In genomic region chr13:16023070-16024039, GRCm38 (mm10) we compare ENCODE assay signal across 9 mouse cellular contexts. TPM values are rescaled to one million over a fixed set of nuclear protein-coding genes. Genes with fewer than 3 reads are reported as not detected.
DNase-seq lines count a peak whose midpoint lies in the region; ATAC-seq lines count a peak whose summit lies in the region.
"Had no signal": no experiment of that assay in that cellular context is flagged by ENCODE, and none has a peak within 500 bp of the region (broad histone marks: within the 10 kb centered on the region; RNA-seq: fewer than 3 reads in every experiment).

No protein-coding gene starts in this region.

- DNase-seq in heart, postnatal 36 days = no peak
- peak; percentile 46 for DNase-seq in Muller cell, postnatal 12 days (ENCODE audit: inconsistent ontology term)
- DNase-seq in left cerebral cortex, postnatal 36 days (ENCODE audit: low spot score in 2 of 2) = peak; percentile 52 to 56
- no peak for DNase-seq in adrenal gland, adult 8-10 months
- DNase-seq in embryo, embryonic 9.5 days (ENCODE audit: extremely low spot score) = no peak

- no peak overlapping the region for H3K9ac ChIP-seq in heart, embryonic 15.5 days

- H3K36me3 ChIP-seq in heart, embryonic 15.5 days = no peaks in the 10 kb centered on the region
- H3K36me3 ChIP-seq: G1E had no signal

- no peak overlapping the region for H3K27ac ChIP-seq in heart, embryonic 15.5 days

- H3K27me3 ChIP-seq in heart, embryonic 15.5 days = no peaks in the 10 kb centered on the region

- H3K4me1 ChIP-seq in heart, embryonic 15.5 days (replicated peaks) = peaks cover 23% of the 10 kb centered on the region

- intact Hi-C loops in heart, postnatal 36 days (cut with DNase I) = no loop called here
- intact Hi-C loops in left cerebral cortex, postnatal 36 days (cut with DNase I) = loop anchor here (5.0 kb wide), 4 partner anchors 619 to 1409 kb away; no protein-coding TSS in a partner anchor

- no peak overlapping the region for H3K4me3 ChIP-seq in heart, embryonic 15.5 days

- peak overlapping the region; percentile 18; the same call in 1 of the 2 replicates for H3K4me2 ChIP-seq in heart, embryonic 15.5 days

- no peaks in the 10 kb centered on the region for H3K9me3 ChIP-seq in heart, embryonic 15.5 days (replicated peaks)
- H3K9me3 ChIP-seq: G1E had no signal

- no peak for ATAC-seq in heart, embryonic 15.5 days (replicated peaks; ENCODE audit: insufficient number of reproducible peaks, insufficient read depth, low FRiP score, low read depth)
- ATAC-seq in erythroid progenitor cell, adult 5-6 weeks (replicated peaks; ENCODE audit: low FRiP score, poor library complexity, severe bottlenecking) = 0 out of 2 replicates have a peak, but pooled peaks have one; percentile 39
- no peak for ATAC-seq in activated CD4-positive, CD25-positive, alpha-beta regulatory T cell, adult 4 months

- 59% methylated on average over 13 of the region's 13 CpGs for WGBS in heart, embryonic 15.5 days

RNA-seq across cellular contexts. Expression of gene Inhba, which starts 11.7 kb away (rescaled TPM):
- polyA plus RNA-seq in heart, embryonic 15.5 days (2015; fragmentation: Nextera tagmentation; extraction: Ambion mirVana) = 12.5 TPM in 2 replicates
- 1 to 10 TPM; 3.1 TPM for total RNA-seq in heart, postnatal 36 days (2021)
- 1.7 and 3.6 TPM in 2 replicates for total RNA-seq in erythroid progenitor cell, adult 5-6 weeks (2015; ENCODE audit: low replicate concordance)
- total RNA-seq in erythroid progenitor cell, adult 5-6 weeks (2017; ENCODE audit: low replicate concordance) = 0.77 and 2.6 TPM in 2 replicates
- 10 to 100 TPM; 12.5 to 23.1 TPM for total RNA-seq in left cerebral cortex, postnatal 36 days (2021)
- total RNA-seq in adrenal gland, adult 8-10 months (2022) = 1 to 10 TPM; 1.2 to 2.2 (median 1.9) TPM
- polyA plus RNA-seq in activated CD4-positive, CD25-positive, alpha-beta regulatory T cell, adult 4 months (2017; shearing (Covaris generic)) = not detected
- polyA plus RNA-seq: G1E had no signal

Comparison
In these comparisons a context has a peak if more than half of its experiments do, and no peak if none do; other contexts are left out.
1. DNase-seq: peak in Muller cell, postnatal 12 days (single experiment) and left cerebral cortex, postnatal 36 days (2 of 2); none in heart, postnatal 36 days (0 of 2), adrenal gland, adult 8-10 months (single experiment) and embryo, embryonic 9.5 days (single experiment).